Mouse (Mus musculus): ENCODE results near the gene Col5a1. TPM values are rescaled to one million over a fixed set of nuclear protein-coding genes. Genes with fewer than 3 reads are reported as not detected.

Gene Col5a1
- total RNA-seq, 2 experiments from 2014 or later, result 0.58 to 2.4 TPM

- ATAC-seq (replicated peaks; ENCODE audit: poor library complexity), result no peak
Measured at GRCm38 (mm10) chr2:28024416-28024815, 138.2 kb downstream of the Col5a1 start.

GRCm38 (mm10) chr2:28025776-28026175 is 139.6 kb downstream of the Col5a1 start:
- ATAC-seq (replicated peaks; ENCODE audit: poor library complexity), result no peak

GRCm38 (mm10) chr2:28031860-28032259 is 145.6 kb downstream of the Col5a1 start:
- peak; percentile 44 for ATAC-seq (replicated peaks; ENCODE audit: poor library complexity)

- peak; percentile 71 for ATAC-seq (replicated peaks; ENCODE audit: poor library complexity)
Measured at GRCm38 (mm10) chr2:28032469-28032868, 146.2 kb downstream of the Col5a1 start.

- ATAC-seq (replicated peaks; ENCODE audit: poor library complexity), result no peak
Measured at GRCm38 (mm10) chr2:28034011-28034710, 147.9 kb downstream of the Col5a1 start.

GRCm38 (mm10) chr2:28036788-28037187 is 150.6 kb downstream of the Col5a1 start:
- ATAC-seq (replicated peaks; ENCODE audit: poor library complexity), result no peak

GRCm38 (mm10) chr2:28037505-28038390 is 151.5 kb downstream of the Col5a1 start:
- ATAC-seq (replicated peaks; ENCODE audit: poor library complexity), result no peak

- ATAC-seq (replicated peaks; ENCODE audit: poor library complexity), result no peak
Measured at GRCm38 (mm10) chr2:28038391-28039096, 152.3 kb downstream of the Col5a1 start.

GRCm38 (mm10) chr2:28039647-28040325 is 153.6 kb downstream of the Col5a1 start:
- ATAC-seq (replicated peaks; ENCODE audit: poor library complexity), result no peak

GRCm38 (mm10) chr2:28040466-28040865 is 154.2 kb downstream of the Col5a1 start:
- no peak for ATAC-seq (replicated peaks; ENCODE audit: poor library complexity)

GRCm38 (mm10) chr2:28044920-28045598 is 158.8 kb downstream of the Col5a1 start:
- ATAC-seq (replicated peaks; ENCODE audit: poor library complexity), result no peak

GRCm38 (mm10) chr2:28046311-28046710 is 160.1 kb downstream of the Col5a1 start:
- ATAC-seq (replicated peaks; ENCODE audit: poor library complexity), result no peak

GRCm38 (mm10) chr2:28047092-28047491 is 160.9 kb downstream of the Col5a1 start:
- no peak for ATAC-seq (replicated peaks; ENCODE audit: poor library complexity)

GRCm38 (mm10) chr2:28059922-28060321 is 173.7 kb downstream of the Col5a1 start:
- ATAC-seq (replicated peaks; ENCODE audit: poor library complexity), result no peak

- ATAC-seq (replicated peaks; ENCODE audit: poor library complexity), result peak; percentile 14; the same call in 1 of the 2 replicates
Measured at GRCm38 (mm10) chr2:28063711-28064338, 177.6 kb downstream of the Col5a1 start.

- peak; percentile 54 for ATAC-seq (replicated peaks; ENCODE audit: poor library complexity)
Measured at GRCm38 (mm10) chr2:28064339-28065080, 178.3 kb downstream of the Col5a1 start.

- no peak for ATAC-seq (replicated peaks; ENCODE audit: poor library complexity)
Measured at GRCm38 (mm10) chr2:28065081-28065651, 178.9 kb downstream of the Col5a1 start.

GRCm38 (mm10) chr2:28066686-28067085 is 180.5 kb downstream of the Col5a1 start:
- no peak for ATAC-seq (replicated peaks; ENCODE audit: poor library complexity)

- ATAC-seq (replicated peaks; ENCODE audit: poor library complexity), result no peak
Measured at GRCm38 (mm10) chr2:28067175-28067574, 180.9 kb downstream of the Col5a1 start.
